Mouse (Mus musculus): ENCODE results near the gene Ctnnbl1. TPM values are rescaled to one million over a fixed set of nuclear protein-coding genes. Genes with fewer than 3 reads are reported as not detected.
A peak's percentile ranks its signal among the peaks of the same experiment; 100 is the strongest.

Gene Ctnnbl1
- 10 to 100 TPM in 25 of 26 experiments, 1 to 10 TPM in 1; 8.8 to 56.8 (median 32.5) TPM for total RNA-seq (2018; cell fraction: chromatin; rRNA removed)
- total RNA-seq (2018; cell fraction: cytosol; rRNA removed): 10 to 100 TPM; 17.9 to 28.4 (median 21.1) TPM
- total RNA-seq (2018; cell fraction: nucleus; rRNA removed): 10 to 100 TPM in 23 of 26 experiments, 1 to 10 TPM in 3; 7.5 to 30.7 (median 16.9) TPM
- polyA plus RNA-seq (2018): 21.7 to 35.6 TPM (median 27.8 TPM) in 3 replicates

GRCm38 (mm10) chr2:157736854-157737850, at the start of gene Ctnnbl1:
TSS of gene Ctnnbl1 (plus strand) at chr2:157737401.
- Histone ChIP-seq H3K36me3 (ENCODE audit: inconsistent target) (no peaks in the 10 kb centered on the region), H3K4me3 (ENCODE audit: inconsistent target) (peak within 1 kb of the TSS; percentile 99), H3K27ac (peak within 1 kb of the TSS; percentile 35; the same call in 1 of the 2 replicates), H3K79me2 (ENCODE audit: inconsistent target) (peaks cover 49% of the 10 kb centered on the region)
- WGBS (ENCODE audit: missing documents): 11% methylated on average over 43 of the region's 44 CpGs

- 66% methylated on average over 2 of the region's 3 CpGs for WGBS (ENCODE audit: missing documents)
- no peak overlapping the region for H3K27ac ChIP-seq
- H3K36me3 ChIP-seq (ENCODE audit: inconsistent target): no peaks in the 10 kb centered on the region
- H3K79me2 ChIP-seq (ENCODE audit: inconsistent target): no peaks in the 10 kb centered on the region
- no peak overlapping the region for H3K4me3 ChIP-seq (ENCODE audit: inconsistent target)
Observed at GRCm38 (mm10) chr2:157687506-157687905, 49.7 kb upstream of the Ctnnbl1 start.

GRCm38 (mm10) chr2:157691266-157692105, 45.7 kb upstream of the Ctnnbl1 start:
- Histone ChIP-seq H3K36me3 (ENCODE audit: inconsistent target) (no peaks in the 10 kb centered on the region), H3K79me2 (ENCODE audit: inconsistent target) (no peaks in the 10 kb centered on the region), H3K4me3 (ENCODE audit: inconsistent target) (no peak overlapping the region), H3K27ac (no peak overlapping the region)
- 81% methylated on average over 13 of the region's 13 CpGs for WGBS (ENCODE audit: missing documents)

- no peak overlapping the region for H3K4me3 ChIP-seq (ENCODE audit: inconsistent target)
- H3K27ac ChIP-seq: no peak overlapping the region
- H3K79me2 ChIP-seq (ENCODE audit: inconsistent target): no peaks in the 10 kb centered on the region
- no peaks in the 10 kb centered on the region for H3K36me3 ChIP-seq (ENCODE audit: inconsistent target)
- WGBS (ENCODE audit: missing documents): 49% methylated on average over 17 of the region's 17 CpGs
Observed at GRCm38 (mm10) chr2:157692365-157692932, 44.8 kb upstream of the Ctnnbl1 start.

GRCm38 (mm10) chr2:157693576-157693975, 43.6 kb upstream of the Ctnnbl1 start:
- Histone ChIP-seq H3K4me3 (ENCODE audit: inconsistent target) (no peak overlapping the region), H3K27ac (no peak overlapping the region), H3K36me3 (ENCODE audit: inconsistent target) (no peaks in the 10 kb centered on the region), H3K79me2 (ENCODE audit: inconsistent target) (no peaks in the 10 kb centered on the region)
- WGBS (ENCODE audit: missing documents): 90% methylated on average over 3 of the region's 3 CpGs

- no peak overlapping the region for H3K4me3 ChIP-seq (ENCODE audit: inconsistent target)
- no peaks in the 10 kb centered on the region for H3K79me2 ChIP-seq (ENCODE audit: inconsistent target)
- H3K27ac ChIP-seq: no peak overlapping the region
- H3K36me3 ChIP-seq (ENCODE audit: inconsistent target): no peaks in the 10 kb centered on the region
- WGBS (ENCODE audit: missing documents): 81% methylated on average over 6 of the region's 7 CpGs
Observed at GRCm38 (mm10) chr2:157696297-157696731, 40.9 kb upstream of the Ctnnbl1 start.

GRCm38 (mm10) chr2:157703155-157703554, 34.0 kb upstream of the Ctnnbl1 start:
- no peak overlapping the region for H3K4me3 ChIP-seq (ENCODE audit: inconsistent target)
- H3K27ac ChIP-seq: no peak overlapping the region
- WGBS (ENCODE audit: missing documents): 71% methylated on average over 8 of the region's 8 CpGs
- H3K79me2 ChIP-seq (ENCODE audit: inconsistent target): no peaks in the 10 kb centered on the region
- H3K36me3 ChIP-seq (ENCODE audit: inconsistent target): no peaks in the 10 kb centered on the region

- Histone ChIP-seq H3K4me3 (ENCODE audit: inconsistent target) (no peak overlapping the region), H3K27ac (no peak overlapping the region), H3K36me3 (ENCODE audit: inconsistent target) (no peaks in the 10 kb centered on the region), H3K79me2 (ENCODE audit: inconsistent target) (no peaks in the 10 kb centered on the region)
- WGBS (ENCODE audit: missing documents): 66% methylated on average over 28 of the region's 28 CpGs
Observed at GRCm38 (mm10) chr2:157704991-157705776, 32.0 kb upstream of the Ctnnbl1 start.

GRCm38 (mm10) chr2:157705777-157706158, 31.4 kb upstream of the Ctnnbl1 start:
- H3K4me3 ChIP-seq (ENCODE audit: inconsistent target): no peak overlapping the region
- WGBS (ENCODE audit: missing documents): 74% methylated on average over 8 of the region's 8 CpGs
- H3K27ac ChIP-seq: no peak overlapping the region
- no peaks in the 10 kb centered on the region for H3K36me3 ChIP-seq (ENCODE audit: inconsistent target)
- no peaks in the 10 kb centered on the region for H3K79me2 ChIP-seq (ENCODE audit: inconsistent target)

GRCm38 (mm10) chr2:157707191-157707923, 29.8 kb upstream of the Ctnnbl1 start:
- Histone ChIP-seq H3K27ac (no peak overlapping the region), H3K79me2 (ENCODE audit: inconsistent target) (no peaks in the 10 kb centered on the region), H3K36me3 (ENCODE audit: inconsistent target) (no peaks in the 10 kb centered on the region), H3K4me3 (ENCODE audit: inconsistent target) (no peak overlapping the region)
- 81% methylated on average over 11 of the region's 11 CpGs for WGBS (ENCODE audit: missing documents)

- WGBS (ENCODE audit: missing documents): 86% methylated on average over 6 of the region's 6 CpGs
- Histone ChIP-seq H3K79me2 (ENCODE audit: inconsistent target) (no peaks in the 10 kb centered on the region), H3K27ac (no peak overlapping the region), H3K4me3 (ENCODE audit: inconsistent target) (no peak overlapping the region), H3K36me3 (ENCODE audit: inconsistent target) (no peaks in the 10 kb centered on the region)
Observed at GRCm38 (mm10) chr2:157712677-157713076, 24.5 kb upstream of the Ctnnbl1 start.

- WGBS (ENCODE audit: missing documents): 34% methylated on average over 12 of the region's 12 CpGs
- no peak overlapping the region for H3K27ac ChIP-seq
- no peaks in the 10 kb centered on the region for H3K79me2 ChIP-seq (ENCODE audit: inconsistent target)
- no peaks in the 10 kb centered on the region for H3K36me3 ChIP-seq (ENCODE audit: inconsistent target)
- H3K4me3 ChIP-seq (ENCODE audit: inconsistent target): no peak overlapping the region
Observed at GRCm38 (mm10) chr2:157715586-157716191, 21.5 kb upstream of the Ctnnbl1 start.

- Histone ChIP-seq H3K79me2 (ENCODE audit: inconsistent target) (no peaks in the 10 kb centered on the region), H3K27ac (no peak overlapping the region), H3K36me3 (ENCODE audit: inconsistent target) (no peaks in the 10 kb centered on the region), H3K4me3 (ENCODE audit: inconsistent target) (no peak overlapping the region)
- 83% methylated on average over 4 of the region's 4 CpGs for WGBS (ENCODE audit: missing documents)
Observed at GRCm38 (mm10) chr2:157718441-157718840, 18.8 kb upstream of the Ctnnbl1 start.

Data from macrophage (primary cell).